In the genomic region with DNA sequence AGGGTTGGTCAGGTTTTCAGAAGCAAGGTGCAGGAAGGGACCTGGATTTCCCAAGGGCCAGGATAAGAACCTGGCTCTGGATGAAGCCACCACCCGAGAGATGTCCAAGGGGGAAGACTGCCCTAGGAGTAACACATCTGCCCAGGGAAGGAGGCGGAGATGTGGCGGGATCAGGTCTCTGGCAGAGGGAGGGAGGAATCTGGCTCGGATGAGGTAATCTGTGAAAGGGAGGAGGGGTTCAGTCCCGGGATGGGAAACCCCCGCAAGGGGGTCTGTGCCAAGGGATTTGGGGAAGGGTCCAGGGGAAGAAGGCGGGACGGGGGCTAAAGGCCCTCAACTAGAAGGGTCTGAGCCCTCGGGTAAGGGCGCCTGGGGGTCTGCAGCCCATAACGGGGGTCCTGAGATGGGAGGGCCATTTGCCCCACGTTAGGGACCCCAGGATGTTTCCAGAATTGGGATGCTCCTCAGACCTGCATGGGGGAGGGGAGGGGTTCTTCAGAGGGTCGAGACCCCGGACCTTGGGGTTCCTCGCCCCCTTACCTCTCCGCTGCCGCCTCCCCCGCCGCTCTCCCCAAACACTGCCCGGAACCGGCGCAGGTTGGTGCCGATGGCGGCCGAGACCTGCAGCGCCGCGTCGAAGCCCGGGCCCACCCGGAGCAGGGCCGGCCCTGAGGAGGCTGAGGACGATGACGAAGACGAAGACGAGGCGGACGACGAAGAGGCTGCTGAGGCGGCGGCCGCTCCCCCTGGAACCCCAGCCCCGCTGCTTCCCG, we compare ENCODE assay signal across 8 mouse cellular contexts. TPM values are rescaled to one million over a fixed set of nuclear protein-coding genes. Genes with fewer than 3 reads are reported as not detected.
DNase-seq lines count a peak whose midpoint lies in the region; ATAC-seq lines count a peak whose summit lies in the region.

No protein-coding gene starts in this region.

- H3K4me3 ChIP-seq in hindbrain, embryonic 14.5 days (replicated peaks; ENCODE audit: low read length) = peak overlapping the region; percentile 88
- H3K4me3 ChIP-seq in liver, embryonic 13.5 days (replicated peaks) = peak overlapping the region; percentile 97
- peak overlapping the region; percentile 97 for H3K4me3 ChIP-seq in neural tube, embryonic 14.5 days (ENCODE audit: low read depth, low read length)

- ATAC-seq in erythroblast, adult 5-6 weeks (replicated peaks; ENCODE audit: low FRiP score, poor library complexity, severe bottlenecking) = peak; percentile 24; the same call in 1 of the 2 replicates
- ATAC-seq in hindbrain, embryonic 14.5 days (ENCODE audit: low FRiP score) = 0 out of 2 replicates have a peak, but pooled peaks have one; percentile 5
- ATAC-seq in liver, embryonic 13.5 days (ENCODE audit: low read depth) = peak; percentile 41
- ATAC-seq in neural tube, embryonic 14.5 days (ENCODE audit: low read depth) = peak; percentile 14; the same call in 1 of the 2 replicates
- no peak for ATAC-seq in monocyte, adult 5-6 weeks (replicated peaks; ENCODE audit: insufficient number of reproducible peaks, low FRiP score, low TSS enrichment, poor library complexity, severe bottlenecking)

- no peaks in the 10 kb centered on the region for H3K27me3 ChIP-seq in hindbrain, embryonic 14.5 days (ENCODE audit: control insufficient read depth, insufficient read depth, low read length)
- peaks cover 11% of the 10 kb centered on the region for H3K27me3 ChIP-seq in liver, embryonic 13.5 days
- H3K27me3 ChIP-seq in neural tube, embryonic 14.5 days (ENCODE audit: control insufficient read depth, insufficient read depth, low read length) = no peaks in the 10 kb centered on the region

- H3K4me1 ChIP-seq in hindbrain, embryonic 14.5 days (replicated peaks; ENCODE audit: control insufficient read depth, insufficient read depth, low read length) = peaks cover 46% of the 10 kb centered on the region
- peaks cover 61% of the 10 kb centered on the region for H3K4me1 ChIP-seq in liver, embryonic 13.5 days (replicated peaks)
- peaks cover 40% of the 10 kb centered on the region for H3K4me1 ChIP-seq in neural tube, embryonic 14.5 days (ENCODE audit: control insufficient read depth, insufficient read depth, low read length)

- peak overlapping the region; percentile 99 for H3K27ac ChIP-seq in hindbrain, embryonic 14.5 days
- H3K27ac ChIP-seq in liver, embryonic 13.5 days = peak overlapping the region; percentile 88
- H3K27ac ChIP-seq in neural tube, embryonic 14.5 days (ENCODE audit: low read depth, low read length) = peak overlapping the region; percentile 96

- H3K9me3 ChIP-seq in hindbrain, embryonic 14.5 days (ENCODE audit: control insufficient read depth, low read length) = no peaks in the 10 kb centered on the region
- H3K9me3 ChIP-seq in liver, embryonic 13.5 days (replicated peaks) = no peaks in the 10 kb centered on the region
- H3K9me3 ChIP-seq in neural tube, embryonic 14.5 days (ENCODE audit: control insufficient read depth, low read length) = no peaks in the 10 kb centered on the region

- H3K9ac ChIP-seq in hindbrain, embryonic 14.5 days = peak overlapping the region; percentile 96
- peak overlapping the region; percentile 93 for H3K9ac ChIP-seq in liver, embryonic 13.5 days
- peak overlapping the region; percentile 99 for H3K9ac ChIP-seq in neural tube, embryonic 14.5 days (replicated peaks; ENCODE audit: low read depth, low read length)

- 0% methylated on average over 41 of the region's 44 CpGs for WGBS in hindbrain, embryonic 14.5 days
- WGBS in liver, embryonic 13.5 days (ENCODE audit: insufficient replicate concordance) = under 1% methylated on average over 43 of the region's 44 CpGs
- WGBS in neural tube, embryonic 14.5 days = under 1% methylated on average over 34 of the region's 44 CpGs

- H3K4me2 ChIP-seq in hindbrain, embryonic 14.5 days (replicated peaks) = peak overlapping the region; percentile 80
- peak overlapping the region; percentile 99 for H3K4me2 ChIP-seq in liver, embryonic 13.5 days
- H3K4me2 ChIP-seq in neural tube, embryonic 14.5 days (ENCODE audit: low read depth, low read length) = peak overlapping the region; percentile 86

- peak; percentile 30 for DNase-seq in right cerebral cortex, adult 18-20 months
- DNase-seq in right cerebral cortex, postnatal 36 days (ENCODE audit: low spot score in 2 of 2) = no peak
- peak; percentile 37 for DNase-seq in adrenal gland, postnatal 10 days
- DNase-seq in hindbrain, embryonic 14.5 days (ENCODE audit: low spot score) = no peak
- peak; percentile 3 for DNase-seq in liver, embryonic 13.5 days

- H3K36me3 ChIP-seq in hindbrain, embryonic 14.5 days (replicated peaks; ENCODE audit: control insufficient read depth, insufficient read depth) = 0 out of 2 replicates have a peak, but pooled peaks cover 4% of the 10 kb centered on the region
- H3K36me3 ChIP-seq in liver, embryonic 13.5 days = peaks cover 13% of the 10 kb centered on the region
- no peaks in the 10 kb centered on the region for H3K36me3 ChIP-seq in neural tube, embryonic 14.5 days (ENCODE audit: control insufficient read depth, insufficient read depth, low read length)

RNA-seq across cellular contexts. Expression of a gene that starts 0.6 kb away (rescaled TPM):
- total RNA-seq in adrenal gland, postnatal 10 days (2021) = 10 to 100 TPM; 21.4 to 34.8 TPM
- 15.8 and 32.8 TPM in 2 replicates for total RNA-seq in erythroblast, adult 5-6 weeks (2015; ENCODE audit: low replicate concordance)
- 6.0 and 7.8 TPM in 2 replicates for total RNA-seq in erythroblast, adult 5-6 weeks (2017; ENCODE audit: low replicate concordance)
- polyA plus RNA-seq in hindbrain, embryonic 14.5 days (2014; fragmentation: Nextera tagmentation; extraction: Ambion mirVana) = 17.1 and 19.3 TPM in 2 replicates
- polyA plus RNA-seq in liver, embryonic 13.5 days (2015; fragmentation: Nextera tagmentation; extraction: Ambion mirVana) = 3.8 and 4.0 TPM in 2 replicates
- 16.5 and 23.1 TPM in 2 replicates for polyA plus RNA-seq in neural tube, embryonic 14.5 days (2014; fragmentation: Nextera tagmentation; extraction: Ambion mirVana)
- 11.5 to 40.0 TPM (median 13.4 TPM) in 3 replicates for total RNA-seq in monocyte, adult 5-6 weeks (2017)

RNA-seq across cellular contexts. Expression of a gene that starts 40.0 kb away (rescaled TPM):
- 100 to 1,000 TPM; 796 to 905 TPM for total RNA-seq in adrenal gland, postnatal 10 days (2021)
- total RNA-seq in erythroblast, adult 5-6 weeks (2015; ENCODE audit: low replicate concordance) = 219 and 228 TPM in 2 replicates
- 38.1 and 117 TPM in 2 replicates for total RNA-seq in erythroblast, adult 5-6 weeks (2017; ENCODE audit: low replicate concordance)
- polyA plus RNA-seq in hindbrain, embryonic 14.5 days (2014; fragmentation: Nextera tagmentation; extraction: Ambion mirVana) = 774 and 980 TPM in 2 replicates
- 546 and 569 TPM in 2 replicates for polyA plus RNA-seq in liver, embryonic 13.5 days (2015; fragmentation: Nextera tagmentation; extraction: Ambion mirVana)
- polyA plus RNA-seq in neural tube, embryonic 14.5 days (2014; fragmentation: Nextera tagmentation; extraction: Ambion mirVana) = 756 and 860 TPM in 2 replicates
- total RNA-seq in monocyte, adult 5-6 weeks (2017) = 129 to 228 TPM (median 191 TPM) in 3 replicates

Comparison
In these comparisons a context has a peak if more than half of its experiments do, and no peak if none do; other contexts are left out.
1. DNase-seq: peak in right cerebral cortex, adult 18-20 months (single experiment), adrenal gland, postnatal 10 days (single experiment) and liver, embryonic 13.5 days (single experiment); none in right cerebral cortex, postnatal 36 days (0 of 2) and hindbrain, embryonic 14.5 days (single experiment).
2. Peak in every context shown above with its lines, with median percentiles within 50 percentile points of each other: H3K27ac ChIP-seq, H3K4me2 ChIP-seq, H3K4me3 ChIP-seq and H3K9ac ChIP-seq.